In the genomic region with DNA sequence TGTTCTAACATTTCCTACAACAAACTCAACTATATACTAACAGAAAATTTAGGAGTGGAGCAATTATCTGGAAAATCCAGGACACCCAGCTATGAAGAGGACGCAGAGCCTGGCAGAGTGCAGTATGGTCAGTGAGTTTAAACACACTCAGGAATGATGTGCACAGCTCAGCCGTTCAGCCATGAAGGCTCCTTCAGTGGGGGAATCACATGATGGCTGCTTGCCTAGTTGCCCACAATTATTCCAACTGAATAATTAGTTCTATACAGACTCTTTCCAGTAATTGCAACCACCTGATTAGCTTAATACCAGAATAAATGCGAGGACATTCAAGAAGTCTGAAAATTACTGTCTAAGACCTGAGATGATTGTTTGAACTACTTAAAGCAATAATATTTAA, we compare ENCODE assay signal across 16 mouse cellular contexts.
"Had no signal": no experiment of that assay in that cellular context is flagged by ENCODE, and none has a peak within 500 bp of the region (broad histone marks: within the 10 kb centered on the region; RNA-seq: fewer than 3 reads in every experiment).

No protein-coding gene starts in this region.

- H3K27ac ChIP-seq: kidney, postnatal 0 days; limb, embryonic 15.5 days; liver, embryonic 13.5 days; lung, embryonic 15.5 days; macrophage; midbrain, embryonic 12.5 days; stomach, embryonic 15.5 days had no signal

- H3K9ac ChIP-seq: limb, embryonic 15.5 days; liver, embryonic 13.5 days; liver, postnatal 0 days; lung, embryonic 15.5 days; midbrain, embryonic 12.5 days; stomach, embryonic 15.5 days had no signal

- H3K4me3 ChIP-seq: limb, embryonic 15.5 days; liver, embryonic 13.5 days; lung, embryonic 15.5 days; megakaryocyte, embryonic 14.5 days; midbrain, embryonic 12.5 days; stomach, embryonic 15.5 days had no signal

- H3K36me3 ChIP-seq: limb, embryonic 15.5 days; liver, embryonic 13.5 days; lung, embryonic 15.5 days; midbrain, embryonic 12.5 days; stomach, embryonic 15.5 days had no signal

- H3K4me2 ChIP-seq: limb, embryonic 15.5 days; liver, embryonic 13.5 days; lung, embryonic 15.5 days; midbrain, embryonic 12.5 days; stomach, embryonic 15.5 days had no signal

- H3K9me3 ChIP-seq: limb, embryonic 15.5 days; liver, embryonic 13.5 days; lung, embryonic 15.5 days; midbrain, embryonic 12.5 days; stomach, embryonic 15.5 days had no signal

- H3K27me3 ChIP-seq: limb, embryonic 15.5 days; liver, embryonic 13.5 days; lung, embryonic 15.5 days; megakaryocyte, embryonic 14.5 days; midbrain, embryonic 12.5 days; stomach, embryonic 15.5 days had no signal

- H3K4me1 ChIP-seq: limb, embryonic 15.5 days; liver, embryonic 13.5 days; lung, embryonic 15.5 days; megakaryocyte, embryonic 14.5 days; midbrain, embryonic 12.5 days; stomach, embryonic 15.5 days had no signal

- DNase-seq: kidney, postnatal 36 days; layer of hippocampus, adult 9-11 months; layer of hippocampus, postnatal 36 days; liver, embryonic 13.5 days; lung, postnatal 14 days; right cerebral cortex, postnatal 4 days; thymus, adult 2 months; thymus, postnatal 25 days had no signal
